Mouse (Mus musculus): ENCODE data around the gene Sgk1. TPM values are rescaled to one million over a fixed set of nuclear protein-coding genes. Genes with fewer than 3 reads are reported as not detected.

The Sgk1 gene
- polyA plus RNA-seq, 1 experiment = 10.3 TPM

- TF ChIP-seq MYOG (IDR thresholded peaks at IDR 0.05; ENCODE audit: control insufficient read depth in 1 of 3, insufficient read depth in 1 of 3, insufficient read length in 2 of 3, low read depth in 2 of 3) (no peak), MYOD1 (IDR thresholded peaks at IDR 0.05; ENCODE audit: control insufficient read depth in 1 of 3, insufficient read length in 2 of 3, low read depth in 2 of 3) (no peak), MAX (IDR thresholded peaks at IDR 0.05; ENCODE audit: low read depth) (no peak), POLR2A (IDR thresholded peaks at IDR 0.05; ENCODE audit: insufficient read length, low read depth) (no peak), CEBPB (IDR thresholded peaks at IDR 0.05; ENCODE audit: insufficient read depth, poor library complexity, severe bottlenecking) (no peak), TCF3 (IDR thresholded peaks at IDR 0.05; ENCODE audit: insufficient read length, low read depth) (no peak), POLR2AphosphoS2 (IDR thresholded peaks at IDR 0.05; ENCODE audit: insufficient read length, low read depth) (no peak), E2F4 (IDR thresholded peaks at IDR 0.05; ENCODE audit: insufficient read depth) (no peak), TCF12 (IDR thresholded peaks at IDR 0.05; ENCODE audit: insufficient read depth, poor library complexity, severe bottlenecking) (no peak), USF1 (IDR thresholded peaks at IDR 0.05; ENCODE audit: low read depth) (no peak), REST (IDR thresholded peaks at IDR 0.05; ENCODE audit: insufficient read depth, insufficient read length) (no peak), SRF (IDR thresholded peaks at IDR 0.05; ENCODE audit: control insufficient read depth, insufficient read length, low read depth) (no peak)
- H3K4me2 ChIP-seq (ENCODE audit: low read depth) = no peak overlapping the region
- H3K4me3 ChIP-seq = no peak overlapping the region
- no peak overlapping the region for H3ac ChIP-seq (ENCODE audit: control insufficient read depth, insufficient read length)
- H3K27me3 ChIP-seq (ENCODE audit: control insufficient read depth, insufficient read depth, insufficient read length) = no peaks in the 10 kb centered on the region
- no peaks in the 10 kb centered on the region for H3K79me2 ChIP-seq (ENCODE audit: control insufficient read depth, insufficient read depth)
- no peaks in the 10 kb centered on the region for H3K36me3 ChIP-seq (ENCODE audit: control insufficient read depth, insufficient read depth)
Measured at GRCm38 (mm10) chr10:21936513-21937221, 54.7 kb downstream of the Sgk1 start.

DNA sequence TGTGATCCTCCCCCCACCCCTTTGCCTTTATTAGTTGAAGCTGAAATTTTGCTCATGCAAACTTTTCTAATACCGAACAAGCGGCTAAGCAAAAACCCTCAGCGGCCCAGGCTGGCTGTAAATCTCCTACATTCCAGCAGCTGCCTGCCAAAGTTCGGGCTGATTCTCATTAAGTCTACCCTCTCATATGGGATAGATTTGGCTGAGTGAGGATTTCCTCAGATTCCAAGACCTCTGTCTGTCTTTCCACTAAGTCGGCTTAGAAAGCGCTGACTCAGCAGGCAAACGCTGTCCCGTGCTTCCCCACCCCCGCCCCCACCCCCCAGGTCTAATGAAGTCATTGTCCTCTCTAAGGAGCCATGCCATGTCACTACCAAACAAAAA is 55.2 kb downstream of the Sgk1 start:
- Histone ChIP-seq H3K79me2 (ENCODE audit: control insufficient read depth, insufficient read depth) (no peaks in the 10 kb centered on the region), H3K4me3 (no peak overlapping the region), H3K36me3 (ENCODE audit: control insufficient read depth, insufficient read depth) (no peaks in the 10 kb centered on the region), H3K27me3 (ENCODE audit: control insufficient read depth, insufficient read depth, insufficient read length) (no peaks in the 10 kb centered on the region), H3K4me2 (ENCODE audit: low read depth) (no peak overlapping the region), H3ac (ENCODE audit: control insufficient read depth, insufficient read length) (no peak overlapping the region)
- TF ChIP-seq MYOG (IDR thresholded peaks at IDR 0.05; ENCODE audit: control insufficient read depth in 1 of 3, insufficient read depth in 1 of 3, insufficient read length in 2 of 3, low read depth in 2 of 3) (no peak), E2F4 (IDR thresholded peaks at IDR 0.05; ENCODE audit: insufficient read depth) (no peak), MYOD1 (IDR thresholded peaks at IDR 0.05; ENCODE audit: control insufficient read depth in 1 of 3, insufficient read length in 2 of 3, low read depth in 2 of 3) (no peak), CEBPB (IDR thresholded peaks at IDR 0.05; ENCODE audit: insufficient read depth, poor library complexity, severe bottlenecking) (no peak), MAX (IDR thresholded peaks at IDR 0.05; ENCODE audit: low read depth) (no peak), TCF12 (IDR thresholded peaks at IDR 0.05; ENCODE audit: insufficient read depth, poor library complexity, severe bottlenecking) (no peak), USF1 (IDR thresholded peaks at IDR 0.05; ENCODE audit: low read depth) (no peak), TCF3 (IDR thresholded peaks at IDR 0.05; ENCODE audit: insufficient read length, low read depth) (no peak), SRF (IDR thresholded peaks at IDR 0.05; ENCODE audit: control insufficient read depth, insufficient read length, low read depth) (no peak), REST (IDR thresholded peaks at IDR 0.05; ENCODE audit: insufficient read depth, insufficient read length) (no peak), POLR2A (IDR thresholded peaks at IDR 0.05; ENCODE audit: insufficient read length, low read depth) (no peak), POLR2AphosphoS2 (IDR thresholded peaks at IDR 0.05; ENCODE audit: insufficient read length, low read depth) (no peak)

GRCm38 (mm10) chr10:21938166-21938565 is 56.2 kb downstream of the Sgk1 start:
- Histone ChIP-seq H3ac (ENCODE audit: control insufficient read depth, insufficient read length) (no peak overlapping the region), H3K4me2 (ENCODE audit: low read depth) (no peak overlapping the region), H3K79me2 (ENCODE audit: control insufficient read depth, insufficient read depth) (no peaks in the 10 kb centered on the region), H3K36me3 (ENCODE audit: control insufficient read depth, insufficient read depth) (no peaks in the 10 kb centered on the region), H3K27me3 (ENCODE audit: control insufficient read depth, insufficient read depth, insufficient read length) (no peaks in the 10 kb centered on the region), H3K4me3 (no peak overlapping the region)
- no peak for TF ChIP-seq E2F4 (IDR thresholded peaks at IDR 0.05; ENCODE audit: insufficient read depth)
- TF ChIP-seq POLR2AphosphoS2 (IDR thresholded peaks at IDR 0.05; ENCODE audit: insufficient read length, low read depth) = no peak
- no peak for TF ChIP-seq USF1 (IDR thresholded peaks at IDR 0.05; ENCODE audit: low read depth)
- TF ChIP-seq POLR2A (IDR thresholded peaks at IDR 0.05; ENCODE audit: insufficient read length, low read depth) = no peak
- no peak for TF ChIP-seq MYOD1 (IDR thresholded peaks at IDR 0.05; ENCODE audit: control insufficient read depth in 1 of 3, insufficient read length in 2 of 3, low read depth in 2 of 3)
- TF ChIP-seq TCF3 (IDR thresholded peaks at IDR 0.05; ENCODE audit: insufficient read length, low read depth) = no peak

- H3K79me2 ChIP-seq (ENCODE audit: control insufficient read depth, insufficient read depth) = no peaks in the 10 kb centered on the region
- H3K27me3 ChIP-seq (ENCODE audit: control insufficient read depth, insufficient read depth, insufficient read length) = no peaks in the 10 kb centered on the region
- no peak overlapping the region for H3K4me2 ChIP-seq (ENCODE audit: low read depth)
- H3K4me3 ChIP-seq = no peak overlapping the region
- TF ChIP-seq TCF12 (IDR thresholded peaks at IDR 0.05; ENCODE audit: insufficient read depth, poor library complexity, severe bottlenecking) = no peak
- TF ChIP-seq SRF (IDR thresholded peaks at IDR 0.05; ENCODE audit: control insufficient read depth, insufficient read length, low read depth) = no peak
- TF ChIP-seq USF1 (IDR thresholded peaks at IDR 0.05; ENCODE audit: low read depth) = no peak
- TF ChIP-seq TCF3 (IDR thresholded peaks at IDR 0.05; ENCODE audit: insufficient read length, low read depth) = no peak
- TF ChIP-seq E2F4 (IDR thresholded peaks at IDR 0.05; ENCODE audit: insufficient read depth) = no peak
- no peak for TF ChIP-seq MYOG (IDR thresholded peaks at IDR 0.05; ENCODE audit: control insufficient read depth in 1 of 3, insufficient read depth in 1 of 3, insufficient read length in 2 of 3, low read depth in 2 of 3)
- TF ChIP-seq MYOD1 (IDR thresholded peaks at IDR 0.05; ENCODE audit: control insufficient read depth in 1 of 3, insufficient read length in 2 of 3, low read depth in 2 of 3) = no peak
- no peak for TF ChIP-seq POLR2AphosphoS2 (IDR thresholded peaks at IDR 0.05; ENCODE audit: insufficient read length, low read depth)
- TF ChIP-seq REST (IDR thresholded peaks at IDR 0.05; ENCODE audit: insufficient read depth, insufficient read length) = no peak
- TF ChIP-seq POLR2A (IDR thresholded peaks at IDR 0.05; ENCODE audit: insufficient read length, low read depth) = no peak
- TF ChIP-seq MAX (IDR thresholded peaks at IDR 0.05; ENCODE audit: low read depth) = no peak
- TF ChIP-seq CEBPB (IDR thresholded peaks at IDR 0.05; ENCODE audit: insufficient read depth, poor library complexity, severe bottlenecking) = no peak
- no peaks in the 10 kb centered on the region for H3K36me3 ChIP-seq (ENCODE audit: control insufficient read depth, insufficient read depth)
- no peak overlapping the region for H3ac ChIP-seq (ENCODE audit: control insufficient read depth, insufficient read length)
Measured at GRCm38 (mm10) chr10:21941235-21941634, 59.3 kb downstream of the Sgk1 start.

Data from myocyte (in vitro differentiated cells).